Mouse (Mus musculus): ENCODE measurements around the gene Zfp57.

Zfp57 gene

DNA sequence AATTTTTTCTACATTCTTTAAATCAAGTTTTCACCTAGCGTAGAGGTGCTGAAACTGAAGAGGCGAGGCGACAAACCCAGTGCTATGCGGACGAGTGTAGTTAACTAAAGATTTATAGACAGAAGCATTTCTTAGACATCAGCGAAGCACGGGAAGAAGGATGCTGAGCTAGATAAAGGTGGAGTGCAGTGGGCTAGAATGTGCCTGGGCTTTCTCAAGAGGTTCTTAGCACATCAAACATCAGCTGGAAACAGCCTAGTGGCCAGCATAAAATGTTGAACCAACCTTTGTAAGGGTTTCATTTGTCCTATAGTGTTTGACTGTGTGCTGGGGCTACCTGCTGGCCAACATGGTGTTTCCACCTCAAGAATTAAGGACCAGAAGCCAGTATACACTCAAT, at the start of gene Zfp57:
Gene Zfp57 (plus strand): TSS at position 301 of the 400 bp plus-strand sequence.
- no peak for DNase-seq (ENCODE audit: low read depth, low spot score)

DNA sequence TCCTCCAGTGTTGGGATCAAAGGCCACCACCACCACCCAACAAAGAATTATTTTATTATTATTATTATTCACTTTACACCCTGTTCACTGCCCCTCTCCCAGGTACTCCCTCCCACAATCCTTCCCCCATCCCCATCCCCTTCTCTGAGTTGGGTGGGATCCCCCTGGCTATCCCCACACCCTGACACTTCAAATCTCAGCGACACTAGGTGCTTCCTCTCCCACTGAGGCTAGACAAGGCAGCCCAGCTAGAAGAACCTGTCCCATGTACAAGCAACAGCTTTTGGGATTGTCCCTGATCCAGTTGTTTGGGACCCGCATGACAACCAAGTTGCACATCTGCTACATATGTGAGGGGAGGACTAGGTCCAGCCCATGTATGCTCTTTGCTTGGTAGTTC, 48.3 kb upstream of the Zfp57 start:
- no peak for DNase-seq (ENCODE audit: low read depth, low spot score)

DNA sequence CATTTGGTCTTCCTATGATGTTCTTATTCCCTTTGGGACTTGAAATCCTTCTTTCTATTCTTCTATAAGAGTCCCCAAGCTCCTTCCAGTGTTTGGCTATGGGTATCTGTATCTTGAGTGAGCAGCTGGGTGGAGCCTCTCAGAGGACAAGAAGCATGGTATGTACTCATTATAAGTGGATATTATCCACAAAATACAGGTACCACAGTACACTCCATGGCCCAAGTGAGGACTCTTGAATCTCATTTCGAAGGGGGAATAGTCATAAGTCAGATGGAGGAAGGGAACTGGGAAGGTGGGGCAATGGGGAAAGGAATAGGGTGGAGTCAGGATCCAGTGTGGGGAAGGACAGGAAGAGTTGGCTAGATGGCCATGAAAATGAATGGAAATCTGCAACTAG, 47.9 kb upstream of the Zfp57 start:
- DNase-seq (ENCODE audit: low read depth, low spot score), result no peak

DNA sequence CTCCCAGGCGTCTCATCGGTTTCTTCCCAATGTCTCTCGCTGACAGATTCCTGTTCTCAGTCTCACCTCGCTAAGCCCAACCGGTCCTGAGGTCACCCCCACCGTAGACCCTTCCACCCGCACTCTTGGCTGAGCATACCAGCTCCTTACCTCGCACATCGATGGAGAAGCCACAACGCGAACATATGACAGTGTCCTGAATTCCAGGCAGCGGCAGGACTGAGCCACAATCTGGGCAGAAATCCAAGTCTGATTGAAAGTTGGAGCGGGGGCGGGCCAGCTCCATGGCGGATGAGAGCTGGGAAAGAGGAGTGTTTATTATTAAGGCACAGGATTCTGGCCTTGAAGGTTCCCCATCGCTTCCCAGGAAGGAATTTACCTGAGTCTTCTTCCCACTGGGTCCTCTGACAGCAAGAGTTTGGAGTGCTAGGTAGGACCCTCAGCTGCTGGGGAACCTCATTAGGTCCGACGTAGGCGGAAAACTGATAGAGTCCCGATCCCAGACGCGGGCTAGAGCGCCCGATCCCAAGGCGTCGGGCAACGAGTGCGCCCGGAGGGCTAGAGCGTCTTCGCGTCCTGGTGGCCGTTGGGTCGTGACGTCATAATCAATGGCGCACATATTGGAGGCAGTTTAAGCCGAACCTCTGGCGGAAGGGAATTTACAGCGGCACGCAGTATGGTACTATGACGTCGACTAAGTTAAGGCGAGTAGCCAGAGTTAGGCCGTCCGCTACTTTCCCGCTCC, 42.8 kb upstream of the Zfp57 start, which contains the start of the genes Znrd1 and Znrd1as:
Gene Znrd1 (minus strand): TSS at position 561 of the 745 bp plus-strand sequence.
Gene Znrd1as (plus strand): TSS at position 594 of the 745 bp plus-strand sequence.
- DNase-seq (ENCODE audit: low read depth, low spot score), result peak; percentile 99

DNA sequence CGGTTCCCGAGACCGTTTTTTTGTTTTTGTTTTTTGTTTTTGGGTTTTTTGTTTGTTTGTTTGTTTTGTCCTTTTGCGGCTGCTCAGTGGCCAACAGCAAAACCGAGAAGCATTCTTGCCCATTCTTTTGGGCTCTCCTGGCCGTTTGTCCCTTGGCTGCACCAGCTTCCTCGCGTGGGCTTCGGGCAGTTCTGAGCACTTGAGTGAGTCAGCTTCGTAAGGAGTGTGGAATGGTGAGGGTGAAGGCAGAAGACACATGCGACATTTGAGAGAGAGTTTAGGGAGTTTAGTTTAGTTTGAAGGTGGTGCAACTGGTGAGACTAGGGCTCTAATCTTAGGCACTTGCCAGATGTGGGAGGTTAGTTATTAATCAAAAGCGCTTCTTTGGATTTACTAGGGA, 42.1 kb upstream of the Zfp57 start:
- DNase-seq (ENCODE audit: low read depth, low spot score), result no peak

DNA sequence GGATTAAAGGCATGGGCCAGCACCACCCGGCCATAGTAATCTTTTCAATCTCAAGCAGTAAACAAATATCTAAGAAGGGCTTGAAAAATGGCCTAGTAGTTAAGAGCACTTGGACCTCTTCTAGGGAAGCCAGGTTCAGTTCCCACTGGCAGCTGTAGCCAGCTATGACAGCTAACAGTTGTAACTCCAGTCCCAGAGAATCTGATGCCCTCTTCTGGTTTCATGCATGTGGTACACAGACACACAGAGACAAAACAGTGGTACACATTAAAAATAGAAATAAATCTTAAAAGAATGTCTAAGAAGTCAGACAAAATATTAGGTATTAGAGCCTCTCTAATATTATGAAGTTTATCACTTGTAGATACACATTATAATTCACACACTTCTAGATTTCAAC, 39.8 kb upstream of the Zfp57 start:
- peak; percentile 25 for DNase-seq (ENCODE audit: low read depth, low spot score)

DNA sequence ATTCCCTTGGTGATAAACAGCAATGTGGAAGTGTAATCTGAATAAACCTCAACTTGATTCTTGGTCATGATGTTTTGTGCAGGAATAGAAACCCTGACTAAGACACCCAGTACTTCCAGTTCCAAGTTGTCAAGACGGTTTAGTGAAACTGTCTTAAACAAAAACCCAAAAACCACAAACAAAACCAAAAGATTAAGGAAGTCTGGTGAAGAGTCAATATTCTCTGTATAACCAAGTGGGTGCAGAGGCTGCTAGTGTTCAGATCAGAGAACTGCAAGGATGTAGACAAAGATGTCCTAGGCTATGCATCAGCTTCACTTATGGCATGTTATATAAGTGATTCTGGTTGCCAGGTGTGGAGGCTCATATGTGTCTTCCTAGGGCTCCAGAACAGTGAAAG, 34.1 kb upstream of the Zfp57 start:
- peak; percentile 16 for DNase-seq (ENCODE audit: low read depth, low spot score)

DNA sequence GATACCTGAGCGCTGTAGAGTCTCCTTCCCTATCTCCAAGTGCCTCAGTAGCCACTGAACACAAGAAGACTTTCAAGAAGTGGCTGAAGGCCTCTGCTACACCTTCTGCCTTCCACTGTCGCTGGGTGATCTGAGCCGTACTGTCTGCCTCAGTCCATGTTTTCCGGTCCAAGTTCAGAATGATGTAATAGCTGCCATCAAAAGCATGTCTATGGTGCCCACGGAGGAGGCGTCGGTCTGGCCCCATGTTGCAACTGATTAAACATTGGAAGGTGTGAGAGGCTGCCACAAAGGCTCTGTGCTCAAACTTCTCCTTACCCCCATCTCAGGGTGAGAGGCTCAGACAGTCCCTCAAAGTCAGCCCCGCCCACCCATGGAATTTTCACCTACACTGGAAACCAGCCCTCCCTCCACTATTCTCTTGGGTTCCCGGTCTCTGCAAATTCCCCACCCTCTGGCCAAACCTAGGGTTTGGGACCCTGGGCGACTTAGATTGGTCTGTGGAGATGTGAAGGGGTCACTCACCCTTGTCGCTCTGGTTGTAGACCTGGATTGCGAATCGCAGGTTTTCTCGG, 30.6 kb upstream of the Zfp57 start:
- peak; percentile 90 for DNase-seq (ENCODE audit: low read depth, low spot score)

DNA sequence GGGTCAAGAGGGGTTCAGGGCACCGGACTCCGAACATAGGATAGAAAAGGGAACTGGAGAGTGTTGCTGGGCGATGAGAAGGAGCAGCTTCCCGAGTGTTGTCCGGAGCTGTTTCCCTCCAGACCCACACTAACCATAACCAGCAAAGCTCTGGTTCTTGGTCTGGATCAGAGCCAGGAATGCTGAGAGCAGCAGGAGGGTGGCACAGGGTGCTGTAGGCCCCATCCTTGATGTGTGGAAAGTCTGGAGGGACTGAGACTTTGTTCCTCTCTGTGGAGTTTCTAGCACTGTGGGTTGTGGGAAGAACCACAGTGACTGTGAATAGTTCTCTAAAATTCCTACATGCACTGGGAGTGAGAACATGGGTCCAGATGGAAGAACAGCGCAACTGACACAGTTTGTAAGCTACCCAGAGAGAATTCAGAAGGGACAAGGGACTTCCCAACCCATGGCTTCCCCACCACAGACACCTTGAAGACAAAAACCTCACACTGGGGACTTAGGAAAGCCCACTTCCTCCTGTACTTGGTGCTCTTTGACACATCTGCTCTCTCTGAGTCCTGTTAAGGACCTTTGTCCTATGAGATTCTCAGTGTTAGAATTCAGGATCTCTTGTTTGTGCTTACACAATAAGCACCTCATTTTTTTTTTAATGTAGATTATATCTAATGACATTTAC, 29.7 kb upstream of the Zfp57 start:
- DNase-seq (ENCODE audit: low read depth, low spot score), result peak; percentile 51

DNA sequence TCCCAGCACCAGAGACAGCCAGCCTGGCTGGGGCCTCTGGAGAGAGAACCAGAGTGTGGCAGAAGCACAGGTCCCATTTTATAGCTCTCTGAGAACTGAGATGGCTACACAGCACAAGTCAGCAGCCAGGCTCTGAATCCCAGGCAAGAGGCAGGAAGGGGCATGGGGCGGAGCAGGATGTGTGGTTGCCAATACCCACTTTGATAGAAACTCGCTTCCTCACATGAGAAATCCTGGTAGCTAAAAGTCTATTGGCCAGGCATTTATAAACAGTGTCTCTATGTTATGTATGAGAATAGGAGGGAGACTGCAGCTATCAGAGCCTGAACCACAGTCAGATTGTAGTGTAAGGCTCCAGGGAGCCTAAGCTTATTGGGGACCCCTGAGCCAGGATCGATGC, 28.2 kb upstream of the Zfp57 start:
- DNase-seq (ENCODE audit: low read depth, low spot score), result peak; percentile 91

DNA sequence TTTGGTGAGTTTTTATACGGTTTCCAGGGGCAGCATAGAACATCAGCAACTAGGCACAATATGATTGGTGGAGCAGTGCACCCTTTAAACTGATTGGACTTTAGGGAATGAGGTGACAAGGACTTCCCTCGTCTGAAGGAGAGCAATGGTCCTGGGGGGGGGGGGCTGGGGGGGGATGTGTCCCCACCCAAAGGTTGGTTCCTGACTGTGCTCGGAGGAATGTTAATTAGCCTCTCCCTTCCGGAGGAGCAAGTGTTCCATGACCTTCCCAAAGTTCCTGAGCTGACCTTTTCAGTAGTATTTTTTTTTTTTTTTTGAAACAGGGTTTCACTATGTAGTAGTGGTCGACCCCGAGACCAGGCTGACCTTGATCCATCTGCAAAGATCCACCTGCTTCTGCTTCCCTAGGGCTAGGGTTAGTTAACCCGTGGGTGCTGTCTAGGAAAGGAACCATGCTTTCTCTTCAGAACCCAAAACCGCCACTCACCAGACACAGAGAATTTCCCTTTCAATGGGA, 27.6 kb upstream of the Zfp57 start:
- DNase-seq (ENCODE audit: low read depth, low spot score), result peak; percentile 98

DNA sequence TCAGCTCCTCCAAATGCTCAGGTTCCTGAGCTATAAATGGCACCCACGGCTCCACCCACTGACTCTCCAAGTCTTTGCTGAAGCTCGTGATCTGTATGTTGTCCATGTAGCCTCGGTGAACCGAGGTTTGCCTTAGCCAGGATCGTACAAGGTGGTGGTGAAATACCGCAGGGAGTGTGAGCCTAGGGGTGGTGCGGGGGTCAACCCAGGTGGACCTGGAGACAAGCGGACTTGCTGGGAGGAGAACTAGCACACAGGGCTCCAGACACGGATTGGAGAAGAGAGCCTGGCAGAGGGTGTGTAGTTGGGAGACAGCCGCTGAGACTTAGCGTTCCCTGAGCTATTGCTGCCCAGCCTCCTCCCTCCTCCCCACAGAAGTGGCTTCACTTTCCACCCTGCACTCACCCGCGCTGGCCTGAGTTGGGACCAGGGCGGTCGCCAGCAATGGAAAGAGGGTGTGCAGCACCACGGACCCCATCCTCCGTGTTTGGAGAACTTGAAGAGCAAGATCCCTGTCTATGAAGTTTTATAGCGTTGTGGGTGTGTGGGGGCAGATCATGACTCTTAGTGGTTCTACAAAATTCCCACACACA, 19.6 kb upstream of the Zfp57 start, which contains the start of gene 2410137M14Rik:
Gene 2410137M14Rik (minus strand): TSS at position 17 of the 593 bp plus-strand sequence.
- DNase-seq (ENCODE audit: low read depth, low spot score), result peak; percentile 76

DNA sequence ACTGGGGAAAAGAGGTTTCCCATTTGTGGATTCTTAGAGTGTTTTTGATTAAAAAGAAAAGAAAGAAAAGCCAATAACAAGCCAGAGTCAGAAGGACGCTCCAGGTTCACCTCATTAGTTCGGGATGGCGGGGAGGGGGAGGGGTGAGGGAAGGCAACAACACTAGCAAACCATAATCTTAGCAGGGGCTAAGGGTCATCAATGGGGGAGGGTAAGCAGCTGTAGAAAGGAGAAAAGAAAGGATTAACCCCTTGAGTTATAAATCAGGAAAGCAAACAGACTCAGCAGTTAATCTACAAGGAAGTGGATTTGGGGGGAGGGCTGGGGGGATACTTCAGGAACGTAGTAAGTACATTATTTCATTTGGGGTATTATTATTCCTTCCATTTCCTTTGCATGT, 19.1 kb upstream of the Zfp57 start:
- peak; percentile 92 for DNase-seq (ENCODE audit: low read depth, low spot score)

DNA sequence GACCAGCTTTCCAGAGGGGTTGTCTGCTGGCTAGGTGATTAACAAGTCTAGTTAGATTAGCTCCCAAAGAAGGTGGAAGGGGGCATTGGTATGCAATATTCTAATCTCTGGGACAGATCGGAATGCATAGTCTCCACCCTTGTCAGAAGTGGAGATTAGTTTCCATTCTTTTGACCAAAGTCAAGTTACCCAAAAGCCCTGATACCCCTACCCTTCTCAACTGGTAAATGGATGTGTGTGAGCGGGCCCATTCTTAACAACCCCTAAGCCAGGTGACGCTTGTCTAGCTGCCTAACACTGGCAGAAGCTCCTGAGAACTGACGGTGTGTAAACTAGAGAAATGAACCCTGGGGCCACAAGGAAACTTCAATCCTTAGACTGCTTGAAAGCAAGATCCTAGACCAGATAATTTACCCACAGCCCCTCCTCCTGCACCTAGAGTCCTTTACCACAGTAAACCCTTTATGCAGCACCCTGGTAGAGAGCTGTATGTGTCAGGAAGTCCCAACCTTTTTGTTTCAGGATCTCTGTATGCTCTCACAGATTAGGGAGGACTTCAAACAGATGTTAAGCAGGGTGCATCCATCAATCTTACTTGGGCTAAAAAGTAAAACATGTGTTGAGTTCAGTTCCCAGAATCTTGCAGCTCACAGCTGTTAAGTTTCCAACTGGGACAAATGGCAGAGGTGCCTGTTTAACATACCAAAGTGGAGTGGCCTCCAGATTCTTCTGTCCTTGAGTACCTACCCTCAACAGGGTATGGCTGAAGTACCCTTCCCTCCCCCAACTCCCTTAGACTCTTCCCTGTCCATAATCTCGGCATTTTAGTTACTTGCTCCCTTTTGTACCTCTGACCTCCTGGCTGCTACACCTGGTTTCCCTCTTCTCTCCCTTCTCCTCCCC, 18.5 kb upstream of the Zfp57 start:
- DNase-seq (ENCODE audit: low read depth, low spot score), result peak; percentile 92

DNA sequence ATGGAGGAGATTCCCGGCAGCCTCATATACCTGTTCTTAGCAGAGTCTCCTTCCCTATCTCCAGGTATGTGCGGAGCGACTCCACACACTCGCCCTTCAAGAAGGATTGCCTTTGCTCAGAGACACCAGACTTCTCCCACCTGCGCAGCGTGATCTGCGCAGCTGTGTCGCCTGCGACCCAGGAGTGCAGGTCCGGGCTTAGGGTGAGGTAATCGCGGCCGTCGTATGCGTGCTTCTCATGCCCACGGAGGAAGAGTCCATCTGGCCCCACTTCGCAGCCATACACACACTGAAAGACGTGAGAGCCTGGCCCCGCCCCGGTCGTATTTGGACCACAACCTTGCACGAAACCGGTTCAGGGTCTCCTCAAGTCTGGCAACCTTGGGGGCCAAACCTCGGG, 12.5 kb upstream of the Zfp57 start:
- peak; percentile 80 for DNase-seq (ENCODE audit: low read depth, low spot score)

DNA sequence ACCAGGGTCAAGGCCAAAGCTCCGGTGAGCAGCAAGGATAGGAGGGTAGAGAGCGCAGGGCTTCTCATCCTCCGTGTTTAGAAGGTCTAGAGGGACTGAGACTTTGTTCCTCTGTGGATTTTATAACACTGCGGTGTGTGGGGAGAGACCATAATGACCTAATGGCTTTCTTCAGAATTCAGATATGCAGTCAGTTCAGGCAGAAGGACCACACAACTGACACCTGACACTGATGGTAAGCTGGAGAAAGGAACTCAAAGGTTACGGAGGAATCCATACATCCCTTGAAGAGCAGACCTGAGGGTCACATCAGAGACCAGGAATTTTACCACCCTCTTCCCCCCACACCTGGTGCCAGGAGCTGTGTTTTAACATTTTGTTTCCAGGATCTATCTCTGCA, 11.5 kb upstream of the Zfp57 start, which contains the start of gene H2-M5:
Gene H2-M5 (minus strand): TSS at position 101 of the 400 bp plus-strand sequence.
- no peak for DNase-seq (ENCODE audit: low read depth, low spot score)

DNA sequence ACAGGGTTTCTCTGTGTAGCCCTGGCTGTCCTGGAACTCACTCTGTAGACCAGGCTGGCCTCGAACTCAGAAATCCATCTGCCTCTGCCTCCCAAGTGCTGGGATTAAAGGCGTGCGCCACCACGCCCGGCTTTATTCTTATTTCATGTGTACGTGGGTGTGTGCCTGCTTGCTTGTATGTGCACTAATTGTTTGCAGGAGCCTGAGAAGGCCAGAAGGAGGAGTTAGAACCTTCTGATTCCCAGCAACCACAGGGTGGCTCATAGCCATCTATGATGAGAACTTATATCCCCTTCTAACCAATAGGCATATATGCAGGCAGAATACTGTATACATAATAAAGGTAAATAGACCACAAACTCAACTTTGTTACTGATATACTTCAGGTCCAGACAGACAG, 10.3 kb upstream of the Zfp57 start:
- DNase-seq (ENCODE audit: low read depth, low spot score), result peak; percentile 67

DNA sequence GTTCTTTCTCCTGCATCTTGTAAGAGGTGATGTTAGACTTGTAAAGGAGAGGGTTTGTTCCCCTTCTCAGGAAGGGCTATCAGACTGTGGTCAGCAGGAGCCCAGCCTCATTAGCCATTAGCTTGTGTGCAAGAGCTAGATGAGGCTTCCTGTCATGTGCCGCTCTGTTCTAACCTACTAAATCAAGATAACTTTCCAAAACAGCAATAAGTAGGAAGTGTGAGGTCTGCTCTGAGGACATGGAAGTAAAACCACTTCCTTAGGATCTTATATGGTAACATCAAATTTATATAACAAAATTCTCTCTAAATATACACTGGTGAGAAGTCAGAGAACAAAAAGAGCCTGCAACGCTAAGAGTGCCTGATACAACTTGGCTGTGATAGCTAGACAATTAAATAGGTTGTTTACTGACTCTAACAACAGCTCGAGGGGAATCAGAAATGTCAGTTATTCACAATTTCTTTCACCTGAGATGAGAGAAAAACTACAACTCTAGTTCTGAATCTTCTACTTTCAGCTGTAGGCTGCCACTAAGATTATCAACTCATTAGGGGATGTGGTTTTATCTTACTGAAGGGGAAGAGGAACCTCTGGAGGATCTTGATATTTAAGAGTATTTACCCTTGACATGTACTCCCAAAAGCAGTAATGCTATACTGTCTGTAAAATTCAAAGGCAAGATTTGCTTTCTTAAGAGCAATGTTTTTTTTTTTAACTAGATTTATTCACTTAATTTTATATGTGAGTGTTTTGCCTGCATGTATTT, 8.4 kb upstream of the Zfp57 start:
- no peak for DNase-seq (ENCODE audit: low read depth, low spot score)

DNA sequence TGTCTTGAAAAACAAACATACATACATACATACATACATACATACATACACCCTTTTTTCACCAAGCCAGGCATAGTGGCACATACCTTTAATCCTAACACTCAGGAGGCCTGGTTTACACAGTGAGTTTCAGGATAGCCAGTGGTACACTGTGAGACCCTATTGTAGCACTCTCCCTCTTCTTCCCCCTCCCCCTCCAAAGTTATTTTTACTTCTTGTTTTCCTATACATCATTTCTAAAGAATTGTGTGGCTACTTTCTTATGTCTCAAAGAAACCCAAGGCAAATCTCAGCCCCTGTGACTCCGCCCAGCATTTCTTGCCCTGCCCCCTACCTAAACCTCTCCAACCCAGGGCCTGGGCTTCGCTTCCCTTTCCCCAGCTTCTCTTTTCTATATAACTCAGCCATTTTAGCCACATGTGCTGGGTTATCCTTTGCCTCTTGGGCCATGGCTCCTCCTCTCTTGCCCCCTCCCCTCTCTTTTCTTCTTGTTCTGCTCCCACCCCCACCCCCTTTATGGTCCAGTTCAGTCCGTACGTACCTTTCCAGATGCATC, 7.1 kb upstream of the Zfp57 start:
- peak; percentile 92 for DNase-seq (ENCODE audit: low read depth, low spot score)

DNA sequence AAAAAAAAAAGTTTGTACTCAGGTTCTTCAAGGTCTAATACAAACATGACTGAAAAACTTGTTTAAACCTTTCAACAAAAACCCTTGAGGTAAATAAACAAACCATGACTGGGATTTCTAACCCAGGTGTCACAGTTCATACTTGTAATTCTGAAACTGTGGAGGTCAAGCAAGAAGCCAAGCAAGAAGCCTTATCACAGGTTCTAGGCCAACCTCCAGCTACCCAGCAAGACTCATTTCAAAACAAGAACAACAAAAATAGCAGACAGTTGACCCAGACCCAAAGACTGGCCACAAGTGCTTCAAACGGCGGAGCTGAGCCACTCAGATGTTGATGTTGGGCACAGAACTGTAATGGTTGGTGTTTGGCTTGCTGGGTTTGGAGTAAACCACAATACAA, 6.4 kb upstream of the Zfp57 start:
- DNase-seq (ENCODE audit: low read depth, low spot score), result no peak
